Mouse (Mus musculus) spleen, postnatal 14 days (tissue): ENCODE measurements around the gene Vmn1r121.
"Not testable (repeated sequence)": the region's sequence is repeated elsewhere in the genome, so short reads cannot be mapped to it uniquely, and the experiment has no call there.

Experiments
- DNase-seq, 2 experiments: peaks; one replicate each; pipeline ENCODE4 v3.0.0; 2021 to 2022; ENCODE audit warnings: low spot score in 2 of 2

Gene Vmn1r121

DNA sequence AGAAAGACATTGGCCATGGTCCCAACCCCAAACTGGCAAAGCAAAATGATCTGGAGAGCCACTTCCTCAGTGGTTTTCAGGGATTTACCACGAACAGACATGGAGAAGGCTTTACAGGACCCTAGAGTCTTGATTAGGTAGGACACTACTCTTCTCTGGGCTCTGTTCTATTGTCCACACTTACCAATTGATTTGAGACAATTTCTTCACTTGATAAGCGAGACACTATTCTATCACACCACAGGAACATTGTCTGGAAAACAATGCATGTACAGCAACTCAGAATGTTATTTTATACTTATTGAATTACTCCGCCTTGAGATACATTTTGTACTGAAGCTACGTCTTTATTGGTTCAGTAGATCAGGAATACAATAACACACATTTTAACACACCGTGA is at the start of gene Vmn1r121:
Gene Vmn1r121, minus strand, starts transcription at position 101 of the 400 bp plus-strand sequence.
- not testable (repeated sequence) for DNase-seq

DNA sequence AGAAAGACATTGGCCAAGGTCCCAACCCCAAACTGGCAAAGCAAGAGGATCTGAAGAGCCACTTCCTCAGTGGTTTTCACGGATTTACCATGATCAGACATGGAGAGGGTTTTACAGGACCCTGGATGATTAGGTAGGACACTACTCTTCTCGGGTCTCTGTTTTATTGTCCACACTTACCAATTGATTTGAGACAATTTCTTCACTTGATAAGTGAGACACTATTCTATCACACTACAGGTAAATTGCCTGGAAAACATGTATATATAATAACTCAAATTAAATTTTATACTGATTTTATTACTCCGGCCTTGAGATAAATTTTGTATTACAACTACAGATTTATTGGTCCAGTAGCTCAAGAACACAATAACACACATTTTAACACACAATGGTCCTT is 35.7 kb upstream of the Vmn1r121 start, which contains the start of gene Vmn1r122:
Gene Vmn1r122, minus strand, starts transcription at position 101 of the 400 bp plus-strand sequence.
- not testable (repeated sequence) for DNase-seq

DNA sequence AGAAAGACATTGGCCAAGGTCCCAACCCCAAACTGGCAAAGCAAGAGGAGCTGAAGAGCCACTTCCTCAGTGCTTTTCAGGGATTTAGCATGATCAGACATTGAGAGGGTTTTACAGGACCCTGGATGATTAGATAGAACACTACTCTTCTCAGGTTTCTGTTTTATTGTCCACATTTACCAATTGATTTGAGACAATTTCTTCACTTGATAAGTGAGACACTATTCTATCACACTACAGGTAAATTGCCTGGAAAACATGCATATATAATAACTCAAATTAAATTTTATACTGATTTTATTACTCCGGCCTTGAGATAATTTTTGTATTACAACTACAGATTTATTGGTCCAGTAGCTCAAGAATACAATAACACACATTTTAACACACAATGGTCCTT is 44.6 kb downstream of the Vmn1r121 start, which contains the start of gene Vmn1r120:
Gene Vmn1r120, minus strand, starts transcription at position 101 of the 400 bp plus-strand sequence.
- not testable (repeated sequence) for DNase-seq
